Mouse (Mus musculus) liver, embryonic 14.5 days (tissue): ENCODE measurements around the gene Vmn2r7.
A peak's percentile ranks its signal among the peaks of the same experiment; 100 is the strongest.

Experiments
- CTCF ChIP-seq: IDR thresholded peaks from 2 replicates; pipeline ENCODE4 v1.5.1; 2016; ENCODE audit warnings: antibody characterized with exemption, low read depth, control low read depth
- EP300 ChIP-seq: IDR thresholded peaks from 2 replicates; pipeline ENCODE4 v1.6.1; 2016; ENCODE audit warnings: antibody characterized with exemption, low read depth

DNA sequence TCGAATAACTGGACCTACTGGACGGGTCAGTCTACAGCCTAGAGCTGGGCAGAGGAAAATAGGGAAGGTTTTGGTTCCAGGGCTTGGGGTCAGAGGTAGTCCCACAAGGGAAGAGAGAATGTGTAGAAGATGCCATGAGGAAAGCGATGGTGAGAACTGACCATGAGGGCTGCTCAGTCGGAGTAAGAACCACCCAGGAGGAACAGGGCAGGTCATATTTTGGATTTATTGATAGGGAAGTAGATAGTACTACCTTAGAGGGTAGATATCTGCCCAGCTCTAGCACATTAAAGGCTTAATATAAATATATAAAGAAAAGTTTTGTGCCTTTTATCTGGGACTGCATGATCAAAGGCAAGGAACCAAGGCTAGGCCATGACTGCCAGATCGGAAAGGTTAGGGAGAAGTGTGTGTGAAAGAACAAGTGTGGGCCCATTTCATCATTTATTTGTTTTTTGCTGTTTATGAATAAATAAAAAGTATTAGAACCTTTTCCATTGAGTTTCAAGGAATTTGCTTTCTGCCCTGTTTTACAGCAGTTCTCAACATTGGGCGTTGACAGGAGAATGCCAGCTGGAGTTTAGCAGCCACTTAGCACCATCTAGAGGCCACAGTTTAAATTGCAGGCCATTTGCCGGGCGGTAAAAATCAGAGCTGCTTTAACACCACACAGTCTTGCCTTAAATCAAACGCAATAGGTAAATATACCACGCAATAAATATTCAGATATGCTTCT is 53.9 kb downstream of the Vmn2r7 start:
- TF ChIP-seq CTCF = peak; percentile 62
- TF ChIP-seq EP300 = no peak
